ENCODE assay signal across 21 mouse cellular contexts in genomic region chr4:53456570-53456969, GRCm38 (mm10). TPM values are rescaled to one million over a fixed set of nuclear protein-coding genes. Genes with fewer than 3 reads are reported as not detected.
A peak's percentile ranks its signal among the peaks of the same experiment; 100 is the strongest.
DNase-seq lines count a peak whose midpoint lies in the region; ATAC-seq and TF ChIP-seq lines count a peak whose summit lies in the region.
"Had no signal": no experiment of that assay in that cellular context is flagged by ENCODE, and none has a peak within 500 bp of the region (broad histone marks: within the 10 kb centered on the region; RNA-seq: fewer than 3 reads in every experiment).

No protein-coding gene starts in this region.

- no peak overlapping the region for H3K27ac ChIP-seq in heart, embryonic 11.5 days (ENCODE audit: low read depth, low read length)
- H3K27ac ChIP-seq in liver, postnatal 0 days (ENCODE audit: low read depth), result no peak overlapping the region
- no peak overlapping the region for H3K27ac ChIP-seq in forebrain, embryonic 15.5 days (replicated peaks)
- H3K27ac ChIP-seq: embryonic facial prominence, embryonic 13.5 days; forebrain, embryonic 13.5 days; heart, embryonic 10.5 days; heart, embryonic 15.5 days; hindbrain, embryonic 13.5 days; hindbrain, postnatal 0 days had no signal

- no peaks in the 10 kb centered on the region for H3K36me3 ChIP-seq in heart, embryonic 11.5 days (ENCODE audit: control insufficient read depth, insufficient read depth, low read length)
- peaks cover 4% of the 10 kb centered on the region for H3K36me3 ChIP-seq in G1E (replicated peaks)
- H3K36me3 ChIP-seq in liver, postnatal 0 days (replicated peaks; ENCODE audit: insufficient read depth, low read length), result 0 out of 2 replicates have a peak, but pooled peaks cover 2% of the 10 kb centered on the region
- no peaks in the 10 kb centered on the region for H3K36me3 ChIP-seq in forebrain, embryonic 15.5 days
- H3K36me3 ChIP-seq: embryonic facial prominence, embryonic 13.5 days; heart, embryonic 10.5 days; heart, embryonic 15.5 days; hindbrain, embryonic 13.5 days had no signal

- H3K4me2 ChIP-seq in heart, embryonic 11.5 days, result no peak overlapping the region
- H3K4me2 ChIP-seq in liver, postnatal 0 days (ENCODE audit: low read depth, low read length), result no peak overlapping the region
- H3K4me2 ChIP-seq in forebrain, embryonic 15.5 days (replicated peaks), result no peak overlapping the region
- H3K4me2 ChIP-seq: embryonic facial prominence, embryonic 13.5 days; forebrain, embryonic 13.5 days; heart, embryonic 15.5 days; hindbrain, embryonic 13.5 days had no signal

- TF ChIP-seq CTCF in G1E (IDR thresholded peaks at IDR 0.05; ENCODE audit: low read depth, low read length), result no peak
- no peak for TF ChIP-seq CTCF in liver, postnatal 0 days (IDR thresholded peaks at IDR 0.05; ENCODE audit: low read depth)

- no peaks in the 10 kb centered on the region for H3K27me3 ChIP-seq in heart, embryonic 11.5 days (ENCODE audit: control insufficient read depth, insufficient read depth, low read length)
- H3K27me3 ChIP-seq in G1E (ENCODE audit: insufficient read depth, low read length), result no peaks in the 10 kb centered on the region
- no peaks in the 10 kb centered on the region for H3K27me3 ChIP-seq in liver, postnatal 0 days (ENCODE audit: insufficient read depth, low read length)
- H3K27me3 ChIP-seq in forebrain, embryonic 15.5 days, result no peaks in the 10 kb centered on the region
- H3K27me3 ChIP-seq: CH12.LX; embryonic facial prominence, embryonic 13.5 days; forebrain, embryonic 13.5 days; heart, embryonic 15.5 days; hindbrain, embryonic 13.5 days had no signal

- peaks cover 22% of the 10 kb centered on the region for H3K4me1 ChIP-seq in heart, embryonic 11.5 days (ENCODE audit: control insufficient read depth, insufficient read depth, low read length)
- H3K4me1 ChIP-seq in G1E (ENCODE audit: insufficient read depth, low read depth, low read length), result peaks cover 74% of the 10 kb centered on the region
- H3K4me1 ChIP-seq in liver, postnatal 0 days (ENCODE audit: insufficient read depth), result peaks cover 3% of the 10 kb centered on the region; the same call in 1 of the 2 replicates
- H3K4me1 ChIP-seq in forebrain, embryonic 15.5 days, result 0 out of 2 replicates have a peak, but pooled peaks cover 3% of the 10 kb centered on the region

- peak; percentile 41; the same call in 1 of the 2 replicates for TF ChIP-seq EP300 in liver, postnatal 0 days (IDR thresholded peaks at IDR 0.05; ENCODE audit: low read depth)

- no peaks in the 10 kb centered on the region for H3K9me3 ChIP-seq in heart, embryonic 11.5 days (replicated peaks; ENCODE audit: control insufficient read depth, low read length)
- H3K9me3 ChIP-seq in G1E (replicated peaks), result no peaks in the 10 kb centered on the region
- no peaks in the 10 kb centered on the region for H3K9me3 ChIP-seq in liver, postnatal 0 days (ENCODE audit: low read length)
- H3K9me3 ChIP-seq in forebrain, embryonic 15.5 days, result no peaks in the 10 kb centered on the region
- H3K9me3 ChIP-seq: embryonic facial prominence, embryonic 13.5 days; forebrain, embryonic 13.5 days; heart, embryonic 10.5 days; heart, embryonic 15.5 days; hindbrain, embryonic 13.5 days had no signal

- peak; percentile 84 for DNase-seq in heart, adult 11 months
- DNase-seq in G1E (ENCODE audit: low spot score) (peak; percentile 19), MEL-GATA-1-ER (ENCODE audit: extremely low read depth, low read depth) (peak; percentile 66)
- no peak for DNase-seq in liver, postnatal 0 days
- DNase-seq in testis, postnatal 10 days (ENCODE audit: low spot score), result no peak
- DNase-seq in layer of hippocampus, postnatal 10 days (ENCODE audit: low spot score in 2 of 2), result no peak
- DNase-seq: cerebellum, adult 11 months; cerebellum, adult 8-10 months; cerebellum, postnatal 14 days; gastrocnemius, postnatal 36 days; heart, adult 18-20 months; heart, postnatal 14 days had no signal

- 82% methylated on average over 6 of the region's 6 CpGs for WGBS in heart, embryonic 11.5 days (ENCODE audit: insufficient replicate concordance)
- 66% methylated on average over 6 of the region's 6 CpGs for WGBS in liver, postnatal 0 days (ENCODE audit: insufficient replicate concordance)
- 91% methylated on average over 6 of the region's 6 CpGs for WGBS in forebrain, embryonic 15.5 days

- no peak overlapping the region for H3K9ac ChIP-seq in heart, embryonic 11.5 days (ENCODE audit: low read depth, low read length)
- H3K9ac ChIP-seq in liver, postnatal 0 days (replicated peaks), result no peak overlapping the region
- H3K9ac ChIP-seq in forebrain, embryonic 15.5 days (replicated peaks), result no peak overlapping the region
- H3K9ac ChIP-seq: embryonic facial prominence, embryonic 13.5 days; forebrain, embryonic 13.5 days; heart, embryonic 15.5 days; hindbrain, embryonic 13.5 days had no signal

- H3K4me3 ChIP-seq in heart, embryonic 11.5 days (ENCODE audit: low read depth, low read length), result no peak overlapping the region
- no peak overlapping the region; the same call in 1 of the 2 replicates for H3K4me3 ChIP-seq in G1E (ENCODE audit: low read depth, low read length)
- H3K4me3 ChIP-seq in liver, postnatal 0 days (ENCODE audit: low read depth, low read length), result no peak overlapping the region
- H3K4me3 ChIP-seq in forebrain, embryonic 15.5 days, result no peak overlapping the region
- H3K4me3 ChIP-seq: embryonic facial prominence, embryonic 13.5 days; forebrain, embryonic 13.5 days; heart, embryonic 10.5 days; heart, embryonic 15.5 days; hindbrain, embryonic 13.5 days had no signal

- ATAC-seq in heart, embryonic 11.5 days (replicated peaks; ENCODE audit: insufficient number of reproducible peaks, low FRiP score, low TSS enrichment), result no peak
- ATAC-seq in G1E (ENCODE audit: extremely low read depth, insufficient number of reproducible peaks, low FRiP score, poor library complexity, severe bottlenecking), result peak; percentile 67
- no peak for ATAC-seq in liver, postnatal 0 days
- ATAC-seq in forebrain, embryonic 15.5 days (replicated peaks), result no peak
- ATAC-seq: forebrain, embryonic 13.5 days; hindbrain, postnatal 0 days had no signal

RNA-seq across cellular contexts. Expression of gene Slc44a1, which starts 16.4 kb away (rescaled TPM):
- polyA plus RNA-seq in heart, embryonic 11.5 days (2014; fragmentation: Nextera tagmentation; extraction: Ambion mirVana), result 19.5 and 25.5 TPM in 2 replicates
- 42.3 and 44.7 TPM in 2 replicates for total RNA-seq in G1E (2014; fragmentation: Nextera tagmentation)
- 14.4 and 15.6 TPM in 2 replicates for total RNA-seq in G1E (2017)
- polyA plus RNA-seq in G1E (2012), result 5.2 and 6.6 TPM in 2 replicates
- polyA plus RNA-seq in liver, postnatal 0 days (2015; fragmentation: Nextera tagmentation; extraction: Ambion mirVana), result 10.7 and 11.6 TPM in 2 replicates
- polyA plus RNA-seq in forebrain, embryonic 15.5 days (2015; fragmentation: Nextera tagmentation; extraction: Ambion mirVana), result 15.8 and 16.7 TPM in 2 replicates
- total RNA-seq in layer of hippocampus, postnatal 10 days (2021), result 10 to 100 TPM; 60.7 to 71.0 TPM

Comparison
In these comparisons a context has a peak if more than half of its experiments do, and no peak if none do; other contexts are left out.
1. DNase-seq: peak in heart, adult 11 months (single experiment), G1E (single experiment) and MEL-GATA-1-ER (single experiment); none in liver, postnatal 0 days (single experiment), testis, postnatal 10 days (single experiment) and layer of hippocampus, postnatal 10 days (0 of 2).